Mouse (Mus musculus) CD8-positive naive resting alpha-beta T cell, adult 2 months (primary cell): Measurements from ENCODE around the gene Pip4k2a.

Experiments used
- DNase-seq, 2 experiments: peaks; one replicate each; pipeline ENCODE4 v3.0.0; 2022; ENCODE audit warnings: low read depth in 2 of 2, low spot score in 2 of 2

The Pip4k2a gene

GRCm38 (mm10) chr2:18956945-18957344 lies 41.0 kb downstream of the Pip4k2a start:
- DNase-seq: no peak

GRCm38 (mm10) chr2:18956424-18956823 lies 41.5 kb downstream of the Pip4k2a start:
- DNase-seq: no peak

- no peak for DNase-seq
Measured at GRCm38 (mm10) chr2:18955671-18956070, 42.3 kb downstream of the Pip4k2a start.

GRCm38 (mm10) chr2:18955022-18955421 lies 42.9 kb downstream of the Pip4k2a start:
- DNase-seq: no peak

- DNase-seq: no peak
Measured at GRCm38 (mm10) chr2:18954422-18954821, 43.5 kb downstream of the Pip4k2a start.

- DNase-seq: peak; percentile 62 to 72
Measured at GRCm38 (mm10) chr2:18952102-18952673, 45.7 kb downstream of the Pip4k2a start.

- DNase-seq: no peak
Measured at GRCm38 (mm10) chr2:18950758-18951157, 47.2 kb downstream of the Pip4k2a start.

GRCm38 (mm10) chr2:18948741-18949140 lies 49.2 kb downstream of the Pip4k2a start:
- no peak for DNase-seq

GRCm38 (mm10) chr2:18947669-18948459 lies 50.1 kb downstream of the Pip4k2a start:
- DNase-seq: no peak

GRCm38 (mm10) chr2:18945438-18945837 lies 52.5 kb downstream of the Pip4k2a start:
- no peak for DNase-seq

- no peak for DNase-seq
Measured at GRCm38 (mm10) chr2:18943930-18944329, 54.0 kb downstream of the Pip4k2a start.

GRCm38 (mm10) chr2:18943366-18943765 lies 54.6 kb downstream of the Pip4k2a start:
- no peak for DNase-seq

- no peak for DNase-seq
Measured at GRCm38 (mm10) chr2:18940693-18941270, 57.1 kb downstream of the Pip4k2a start.

GRCm38 (mm10) chr2:18938923-18939329 lies 59.0 kb downstream of the Pip4k2a start:
- peak; percentile 36 to 62 for DNase-seq

- no peak for DNase-seq
Measured at GRCm38 (mm10) chr2:18938232-18938631, 59.7 kb downstream of the Pip4k2a start.

GRCm38 (mm10) chr2:18937611-18938010 lies 60.3 kb downstream of the Pip4k2a start:
- DNase-seq: peak in 1 of 2 experiments; percentile 24

GRCm38 (mm10) chr2:18936446-18936845 lies 61.5 kb downstream of the Pip4k2a start:
- no peak for DNase-seq

GRCm38 (mm10) chr2:18935581-18936027 lies 62.3 kb downstream of the Pip4k2a start:
- no peak for DNase-seq

GRCm38 (mm10) chr2:18934131-18934530 lies 63.8 kb downstream of the Pip4k2a start:
- no peak for DNase-seq

GRCm38 (mm10) chr2:18933418-18933817 lies 64.5 kb downstream of the Pip4k2a start:
- no peak for DNase-seq

- no peak for DNase-seq
Measured at GRCm38 (mm10) chr2:18930318-18931060, 67.4 kb downstream of the Pip4k2a start.
